Mouse (Mus musculus): ENCODE data around the gene D130052B06Rik. TPM values are rescaled to one million over a fixed set of nuclear protein-coding genes. Genes with fewer than 3 reads are reported as not detected.

The D130052B06Rik gene
- polyA plus RNA-seq, 1 experiment: not detected

GRCm38 (mm10) chr11:33649358-33649757, 50.3 kb downstream of the D130052B06Rik start:
- TF ChIP-seq SRF (IDR thresholded peaks at IDR 0.05; ENCODE audit: control insufficient read depth, insufficient read length, low read depth) (no peak), USF1 (IDR thresholded peaks at IDR 0.05; ENCODE audit: low read depth) (peak; percentile 23)
- Histone ChIP-seq H3K4me2 (ENCODE audit: low read depth) (no peak overlapping the region), H3K79me2 (ENCODE audit: control insufficient read depth, insufficient read depth) (no peaks in the 10 kb centered on the region), H3K27me3 (ENCODE audit: control insufficient read depth, insufficient read depth, insufficient read length) (no peaks in the 10 kb centered on the region), H3K36me3 (ENCODE audit: control insufficient read depth, insufficient read depth) (no peaks in the 10 kb centered on the region), H3K4me3 (no peak overlapping the region), H3ac (ENCODE audit: control insufficient read depth, insufficient read length) (no peak overlapping the region)

GRCm38 (mm10) chr11:33654485-33654884, 55.4 kb downstream of the D130052B06Rik start:
- Histone ChIP-seq H3K27me3 (ENCODE audit: control insufficient read depth, insufficient read depth, insufficient read length) (no peaks in the 10 kb centered on the region), H3ac (ENCODE audit: control insufficient read depth, insufficient read length) (no peak overlapping the region), H3K79me2 (ENCODE audit: control insufficient read depth, insufficient read depth) (no peaks in the 10 kb centered on the region), H3K4me2 (ENCODE audit: low read depth) (peak overlapping the region; percentile 53), H3K36me3 (ENCODE audit: control insufficient read depth, insufficient read depth) (no peaks in the 10 kb centered on the region), H3K4me3 (no peak overlapping the region)
- TF ChIP-seq CEBPB (IDR thresholded peaks at IDR 0.05; ENCODE audit: insufficient read depth, poor library complexity, severe bottlenecking): no peak
- TF ChIP-seq REST (IDR thresholded peaks at IDR 0.05; ENCODE audit: insufficient read depth, insufficient read length): no peak
- TF ChIP-seq MAX (IDR thresholded peaks at IDR 0.05; ENCODE audit: low read depth): no peak
- TF ChIP-seq POLR2A (IDR thresholded peaks at IDR 0.05; ENCODE audit: insufficient read length, low read depth): no peak
- no peak for TF ChIP-seq TCF12 (IDR thresholded peaks at IDR 0.05; ENCODE audit: insufficient read depth, poor library complexity, severe bottlenecking)
- no peak for TF ChIP-seq SRF (IDR thresholded peaks at IDR 0.05; ENCODE audit: control insufficient read depth, insufficient read length, low read depth)
- no peak for TF ChIP-seq TCF3 (IDR thresholded peaks at IDR 0.05; ENCODE audit: insufficient read length, low read depth)
- TF ChIP-seq MYOD1 (IDR thresholded peaks at IDR 0.05; ENCODE audit: control insufficient read depth in 1 of 3, insufficient read length in 2 of 3, low read depth in 2 of 3): no peak
- no peak for TF ChIP-seq E2F4 (IDR thresholded peaks at IDR 0.05; ENCODE audit: insufficient read depth)
- no peak for TF ChIP-seq POLR2AphosphoS2 (IDR thresholded peaks at IDR 0.05; ENCODE audit: insufficient read length, low read depth)
- no peak for TF ChIP-seq MYOG (IDR thresholded peaks at IDR 0.05; ENCODE audit: control insufficient read depth in 1 of 3, insufficient read depth in 1 of 3, insufficient read length in 2 of 3, low read depth in 2 of 3)
- no peak for TF ChIP-seq USF1 (IDR thresholded peaks at IDR 0.05; ENCODE audit: low read depth)

- Histone ChIP-seq H3K27me3 (ENCODE audit: control insufficient read depth, insufficient read depth, insufficient read length) (no peaks in the 10 kb centered on the region), H3ac (ENCODE audit: control insufficient read depth, insufficient read length) (no peak overlapping the region), H3K36me3 (ENCODE audit: control insufficient read depth, insufficient read depth) (no peaks in the 10 kb centered on the region), H3K79me2 (ENCODE audit: control insufficient read depth, insufficient read depth) (no peaks in the 10 kb centered on the region), H3K4me3 (no peak overlapping the region), H3K4me2 (ENCODE audit: low read depth) (peak overlapping the region; percentile 53)
- TF ChIP-seq MYOG (IDR thresholded peaks at IDR 0.05; ENCODE audit: control insufficient read depth in 1 of 3, insufficient read depth in 1 of 3, insufficient read length in 2 of 3, low read depth in 2 of 3) (no peak), POLR2A (IDR thresholded peaks at IDR 0.05; ENCODE audit: insufficient read length, low read depth) (no peak), POLR2AphosphoS2 (IDR thresholded peaks at IDR 0.05; ENCODE audit: insufficient read length, low read depth) (no peak), USF1 (IDR thresholded peaks at IDR 0.05; ENCODE audit: low read depth) (no peak), SRF (IDR thresholded peaks at IDR 0.05; ENCODE audit: control insufficient read depth, insufficient read length, low read depth) (no peak), TCF12 (IDR thresholded peaks at IDR 0.05; ENCODE audit: insufficient read depth, poor library complexity, severe bottlenecking) (no peak), CEBPB (IDR thresholded peaks at IDR 0.05; ENCODE audit: insufficient read depth, poor library complexity, severe bottlenecking) (no peak), REST (IDR thresholded peaks at IDR 0.05; ENCODE audit: insufficient read depth, insufficient read length) (no peak), MYOD1 (IDR thresholded peaks at IDR 0.05; ENCODE audit: control insufficient read depth in 1 of 3, insufficient read length in 2 of 3, low read depth in 2 of 3) (no peak), E2F4 (IDR thresholded peaks at IDR 0.05; ENCODE audit: insufficient read depth) (no peak), TCF3 (IDR thresholded peaks at IDR 0.05; ENCODE audit: insufficient read length, low read depth) (no peak), MAX (IDR thresholded peaks at IDR 0.05; ENCODE audit: low read depth) (no peak)
Measured at GRCm38 (mm10) chr11:33655221-33655620, 56.1 kb downstream of the D130052B06Rik start.

- Histone ChIP-seq H3K79me2 (ENCODE audit: control insufficient read depth, insufficient read depth) (no peaks in the 10 kb centered on the region), H3K27me3 (ENCODE audit: control insufficient read depth, insufficient read depth, insufficient read length) (no peaks in the 10 kb centered on the region), H3K4me2 (ENCODE audit: low read depth) (peak overlapping the region; percentile 53), H3K36me3 (ENCODE audit: control insufficient read depth, insufficient read depth) (no peaks in the 10 kb centered on the region), H3ac (ENCODE audit: control insufficient read depth, insufficient read length) (no peak overlapping the region), H3K4me3 (no peak overlapping the region)
- TF ChIP-seq TCF3 (IDR thresholded peaks at IDR 0.05; ENCODE audit: insufficient read length, low read depth) (no peak), POLR2A (IDR thresholded peaks at IDR 0.05; ENCODE audit: insufficient read length, low read depth) (no peak), REST (IDR thresholded peaks at IDR 0.05; ENCODE audit: insufficient read depth, insufficient read length) (no peak), SRF (IDR thresholded peaks at IDR 0.05; ENCODE audit: control insufficient read depth, insufficient read length, low read depth) (no peak), TCF12 (IDR thresholded peaks at IDR 0.05; ENCODE audit: insufficient read depth, poor library complexity, severe bottlenecking) (no peak), MAX (IDR thresholded peaks at IDR 0.05; ENCODE audit: low read depth) (no peak), MYOD1 (IDR thresholded peaks at IDR 0.05; ENCODE audit: control insufficient read depth in 1 of 3, insufficient read length in 2 of 3, low read depth in 2 of 3) (no peak)
Measured at GRCm38 (mm10) chr11:33655861-33656593, 56.9 kb downstream of the D130052B06Rik start.
